Mouse (Mus musculus) spleen, postnatal 0 days (tissue): Measurements from ENCODE around the gene Cyp26a1. TPM values are rescaled to one million over a fixed set of nuclear protein-coding genes. Genes with fewer than 3 reads are reported as not detected.

Source experiments
- polyA plus RNA-seq: library from polyadenylated mRNA; unstranded; fragments of >200 nt; fragmentation: Nextera tagmentation; extraction: Ambion mirVana; gene quantifications from 2 replicates; pipeline ENCODE4 v1.2.1, GENCODE M21; 2015

Cyp26a1 gene
- 0.14 TPM in 1 of 2 replicates, not detected in the other for polyA plus RNA-seq

GRCm38 (mm10) chr19:37697651-37698272 lies at the start of gene Cyp26a1:
Gene Cyp26a1, plus strand, starts transcription at chr19:37697798.

GRCm38 (mm10) chr19:37685281-37685680 lies 12.3 kb upstream of the Cyp26a1 start, which contains the start of gene Cyp26c1:
Gene Cyp26c1, plus strand, starts transcription at chr19:37685581.

Other genes with a start within 250 kb of the Cyp26a1 start
- gene Exoc6, start 147.4 kb upstream of the Cyp26a1 start, polyA plus RNA-seq, result 24.6 and 28.5 TPM in 2 replicates
- not detected in 2 replicates for gene Cyp26c1, start 12.2 kb upstream of the Cyp26a1 start, polyA plus RNA-seq